Mouse (Mus musculus) brain, embryonic 14.5 days (tissue): ENCODE results near the gene Ccm2.

Experiments
- CTCF ChIP-seq: fragments of 200-500 bp; IDR thresholded peaks from 2 replicates; pipeline ENCODE4 v1.5.1; 2012; ENCODE audit warnings: inconsistent platforms, mild to moderate bottlenecking, moderate library complexity, borderline replicate concordance; ENCODE audit not compliant: insufficient read depth, insufficient read length; ENCODE audit errors: extremely low read depth
- POLR2A ChIP-seq: fragments of 200-500 bp; IDR thresholded peaks from 2 replicates; pipeline ENCODE4 v1.6.1; 2012; ENCODE audit warnings: mild to moderate bottlenecking, inconsistent platforms, borderline replicate concordance; ENCODE audit not compliant: poor library complexity, insufficient read depth, insufficient read length, severe bottlenecking; ENCODE audit errors: extremely low read depth

- TF ChIP-seq POLR2A, result no peak
- TF ChIP-seq CTCF, result no peak
Measured at GRCm38 (mm10) chr11:6581560-6581959, 34.9 kb downstream of the Ccm2 start.
